Mouse (Mus musculus): ENCODE measurements at regions not wholly inside any gene's neighbourhood (a gene's known extent, or its start where the extent isn't known, plus 50 kb on each side); places are given as distances from the start of the nearest gene placed in this dataset.

- DNase-seq (ENCODE audit: low read depth, low spot score), result no peak
- no peak overlapping the region for H3K9ac ChIP-seq (ENCODE audit: insufficient read depth, low read depth, low read length, poor library complexity, severe bottlenecking)
- no peak overlapping the region for H3K27ac ChIP-seq (ENCODE audit: insufficient read depth, low read depth, low read length, poor library complexity, severe bottlenecking)
- TF ChIP-seq HCFC1 (IDR thresholded peaks at IDR 0.05; ENCODE audit: borderline replicate concordance, insufficient read depth, low read length), result no peak
- no peak for TF ChIP-seq ZNF384 (IDR thresholded peaks at IDR 0.05; ENCODE audit: low read depth, low read length)
- TF ChIP-seq CHD2 (IDR thresholded peaks at IDR 0.05; ENCODE audit: low read depth, low read length), result no peak
- no peak for TF ChIP-seq MAFK (IDR thresholded peaks at IDR 0.05; ENCODE audit: insufficient read depth, low read depth, low read length)
- TF ChIP-seq ZC3H11A (IDR thresholded peaks at IDR 0.05; ENCODE audit: borderline replicate concordance, low read depth, low read length), result no peak
- in situ Hi-C loops (cut with MboI; ENCODE audit: low sequenced_read_pairs in 2 of 2, unreplicated experiment in 2 of 2), result no loop called here
- H3K9me3 ChIP-seq (ENCODE audit: control insufficient read depth, insufficient read depth, low read depth, low read length), result no peaks in the 10 kb centered on the region
- H3K4me1 ChIP-seq (ENCODE audit: control insufficient read depth in 2 of 2, insufficient read depth in 2 of 2, low read length in 2 of 2, poor library complexity in 1 of 2), result no peaks in the 10 kb centered on the region
- no peak overlapping the region for H3K4me3 ChIP-seq (ENCODE audit: insufficient read depth in 1 of 2, low read depth in 1 of 2, low read length in 2 of 2, poor library complexity in 1 of 2, severe bottlenecking in 1 of 2)
- no peaks in the 10 kb centered on the region for H3K36me3 ChIP-seq (ENCODE audit: control insufficient read depth, insufficient read depth, low read length, poor library complexity, severe bottlenecking)
Measured at GRCm38 (mm10) chr9:89858005-89858404, 51.7 kb upstream of the Rasgrf1 start.

- TF ChIP-seq ZNF384 (IDR thresholded peaks at IDR 0.05; ENCODE audit: low read depth, low read length) (no peak), CHD2 (IDR thresholded peaks at IDR 0.05; ENCODE audit: low read depth, low read length) (no peak), ZC3H11A (IDR thresholded peaks at IDR 0.05; ENCODE audit: borderline replicate concordance, low read depth, low read length) (no peak), HCFC1 (IDR thresholded peaks at IDR 0.05; ENCODE audit: borderline replicate concordance, insufficient read depth, low read length) (no peak), MAFK (IDR thresholded peaks at IDR 0.05; ENCODE audit: insufficient read depth, low read depth, low read length) (no peak)
- Histone ChIP-seq H3K9me3 (ENCODE audit: control insufficient read depth, insufficient read depth, low read depth, low read length) (no peaks in the 10 kb centered on the region), H3K4me1 (ENCODE audit: control insufficient read depth in 2 of 2, insufficient read depth in 2 of 2, low read length in 2 of 2, poor library complexity in 1 of 2) (no peaks in the 10 kb centered on the region), H3K9ac (ENCODE audit: insufficient read depth, low read depth, low read length, poor library complexity, severe bottlenecking) (no peak overlapping the region), H3K36me3 (ENCODE audit: control insufficient read depth, insufficient read depth, low read length, poor library complexity, severe bottlenecking) (no peaks in the 10 kb centered on the region), H3K27ac (ENCODE audit: insufficient read depth, low read depth, low read length, poor library complexity, severe bottlenecking) (no peak overlapping the region), H3K4me3 (ENCODE audit: insufficient read depth in 1 of 2, low read depth in 1 of 2, low read length in 2 of 2, poor library complexity in 1 of 2, severe bottlenecking in 1 of 2) (no peak overlapping the region)
- DNase-seq (ENCODE audit: low read depth, low spot score), result no peak
- in situ Hi-C loops (cut with MboI; ENCODE audit: low sequenced_read_pairs in 2 of 2, unreplicated experiment in 2 of 2), result no loop called here
Measured at GRCm38 (mm10) chr9:89850491-89851282, 59.0 kb upstream of the Rasgrf1 start.

GRCm38 (mm10) chr9:89849947-89850346 is 59.8 kb upstream of the Rasgrf1 start:
- no peaks in the 10 kb centered on the region for H3K4me1 ChIP-seq (ENCODE audit: control insufficient read depth in 2 of 2, insufficient read depth in 2 of 2, low read length in 2 of 2, poor library complexity in 1 of 2)
- H3K27ac ChIP-seq (ENCODE audit: insufficient read depth, low read depth, low read length, poor library complexity, severe bottlenecking), result no peak overlapping the region
- H3K36me3 ChIP-seq (ENCODE audit: control insufficient read depth, insufficient read depth, low read length, poor library complexity, severe bottlenecking), result no peaks in the 10 kb centered on the region
- no peak for TF ChIP-seq ZNF384 (IDR thresholded peaks at IDR 0.05; ENCODE audit: low read depth, low read length)
- TF ChIP-seq HCFC1 (IDR thresholded peaks at IDR 0.05; ENCODE audit: borderline replicate concordance, insufficient read depth, low read length), result no peak
- TF ChIP-seq CHD2 (IDR thresholded peaks at IDR 0.05; ENCODE audit: low read depth, low read length), result no peak
- no peak for TF ChIP-seq ZC3H11A (IDR thresholded peaks at IDR 0.05; ENCODE audit: borderline replicate concordance, low read depth, low read length)
- TF ChIP-seq MAFK (IDR thresholded peaks at IDR 0.05; ENCODE audit: insufficient read depth, low read depth, low read length), result no peak
- no peaks in the 10 kb centered on the region for H3K9me3 ChIP-seq (ENCODE audit: control insufficient read depth, insufficient read depth, low read depth, low read length)
- in situ Hi-C loops (cut with MboI; ENCODE audit: low sequenced_read_pairs in 2 of 2, unreplicated experiment in 2 of 2), result no loop called here
- no peak overlapping the region for H3K9ac ChIP-seq (ENCODE audit: insufficient read depth, low read depth, low read length, poor library complexity, severe bottlenecking)
- DNase-seq (ENCODE audit: low read depth, low spot score), result no peak
- H3K4me3 ChIP-seq (ENCODE audit: insufficient read depth in 1 of 2, low read depth in 1 of 2, low read length in 2 of 2, poor library complexity in 1 of 2, severe bottlenecking in 1 of 2), result no peak overlapping the region

- Histone ChIP-seq H3K27ac (ENCODE audit: insufficient read depth, low read depth, low read length, poor library complexity, severe bottlenecking) (no peak overlapping the region), H3K4me3 (ENCODE audit: insufficient read depth in 1 of 2, low read depth in 1 of 2, low read length in 2 of 2, poor library complexity in 1 of 2, severe bottlenecking in 1 of 2) (no peak overlapping the region), H3K36me3 (ENCODE audit: control insufficient read depth, insufficient read depth, low read length, poor library complexity, severe bottlenecking) (no peaks in the 10 kb centered on the region), H3K9me3 (ENCODE audit: control insufficient read depth, insufficient read depth, low read depth, low read length) (no peaks in the 10 kb centered on the region), H3K9ac (ENCODE audit: insufficient read depth, low read depth, low read length, poor library complexity, severe bottlenecking) (no peak overlapping the region), H3K4me1 (ENCODE audit: control insufficient read depth in 2 of 2, insufficient read depth in 2 of 2, low read length in 2 of 2, poor library complexity in 1 of 2) (no peaks in the 10 kb centered on the region)
- no peak for TF ChIP-seq HCFC1 (IDR thresholded peaks at IDR 0.05; ENCODE audit: borderline replicate concordance, insufficient read depth, low read length)
- DNase-seq (ENCODE audit: low read depth, low spot score), result no peak
- in situ Hi-C loops (cut with MboI; ENCODE audit: low sequenced_read_pairs in 2 of 2, unreplicated experiment in 2 of 2), result no loop called here
Measured at GRCm38 (mm10) chr9:89848571-89848970, 61.1 kb upstream of the Rasgrf1 start.

- no peak for DNase-seq (ENCODE audit: low read depth, low spot score)
- TF ChIP-seq ZC3H11A (IDR thresholded peaks at IDR 0.05; ENCODE audit: borderline replicate concordance, low read depth, low read length), result no peak
- no peak for TF ChIP-seq ZNF384 (IDR thresholded peaks at IDR 0.05; ENCODE audit: low read depth, low read length)
- TF ChIP-seq HCFC1 (IDR thresholded peaks at IDR 0.05; ENCODE audit: borderline replicate concordance, insufficient read depth, low read length), result no peak
- no peak for TF ChIP-seq MAFK (IDR thresholded peaks at IDR 0.05; ENCODE audit: insufficient read depth, low read depth, low read length)
- no peak for TF ChIP-seq CHD2 (IDR thresholded peaks at IDR 0.05; ENCODE audit: low read depth, low read length)
- Histone ChIP-seq H3K9ac (ENCODE audit: insufficient read depth, low read depth, low read length, poor library complexity, severe bottlenecking) (no peak overlapping the region), H3K36me3 (ENCODE audit: control insufficient read depth, insufficient read depth, low read length, poor library complexity, severe bottlenecking) (no peaks in the 10 kb centered on the region), H3K27ac (ENCODE audit: insufficient read depth, low read depth, low read length, poor library complexity, severe bottlenecking) (no peak overlapping the region), H3K4me3 (ENCODE audit: insufficient read depth in 1 of 2, low read depth in 1 of 2, low read length in 2 of 2, poor library complexity in 1 of 2, severe bottlenecking in 1 of 2) (no peak overlapping the region), H3K4me1 (ENCODE audit: control insufficient read depth in 2 of 2, insufficient read depth in 2 of 2, low read length in 2 of 2, poor library complexity in 1 of 2) (no peaks in the 10 kb centered on the region), H3K9me3 (ENCODE audit: control insufficient read depth, insufficient read depth, low read depth, low read length) (no peaks in the 10 kb centered on the region)
- in situ Hi-C loops (cut with MboI; ENCODE audit: low sequenced_read_pairs in 2 of 2, unreplicated experiment in 2 of 2), result no loop called here
Measured at GRCm38 (mm10) chr9:89846973-89847372, 62.7 kb upstream of the Rasgrf1 start.
